Mouse (Mus musculus): Measurements from ENCODE around the gene Cd3d. TPM values are rescaled to one million over a fixed set of nuclear protein-coding genes. Genes with fewer than 3 reads are reported as not detected.

Gene Cd3d
- polyA plus RNA-seq (2015; fragmentation: Nextera tagmentation; extraction: Ambion mirVana) = 0.19 TPM in 1 of 2 replicates, not detected in the other

GRCm38 (mm10) chr9:44981676-44982075 is at the start of gene Cd3d:
Gene Cd3d, plus strand, starts transcription at chr9:44981786.
- Histone ChIP-seq H3K9ac (ENCODE audit: low read length) (no peak within 1 kb of the TSS), H3K9me3 (replicated peaks; ENCODE audit: control insufficient read depth, low read length) (no peaks in the 10 kb centered on the region), H3K36me3 (ENCODE audit: control insufficient read depth, insufficient read depth, low read length) (no peaks in the 10 kb centered on the region), H3K27ac (ENCODE audit: low read length) (no peak within 1 kb of the TSS), H3K4me3 (replicated peaks; ENCODE audit: low read length) (no peak within 1 kb of the TSS), H3K4me2 (ENCODE audit: low read depth, low read length) (no peak within 1 kb of the TSS), H3K4me1 (ENCODE audit: control insufficient read depth, insufficient read depth, low read length) (no peaks in the 10 kb centered on the region), H3K27me3 (ENCODE audit: control insufficient read depth, insufficient read depth, low read length) (no peaks in the 10 kb centered on the region)
- ATAC-seq (ENCODE audit: insufficient read depth, low FRiP score) = no peak
- WGBS = 70% methylated on average over 4 of the region's 4 CpGs

GRCm38 (mm10) chr9:44941756-44942155 is 39.8 kb upstream of the Cd3d start:
- H3K9me3 ChIP-seq (replicated peaks; ENCODE audit: control insufficient read depth, low read length) = no peaks in the 10 kb centered on the region
- H3K27ac ChIP-seq (ENCODE audit: low read length) = no peak overlapping the region
- H3K4me2 ChIP-seq (ENCODE audit: low read depth, low read length) = no peak overlapping the region
- peaks cover 7% of the 10 kb centered on the region; the same call in 1 of the 2 replicates for H3K36me3 ChIP-seq (ENCODE audit: control insufficient read depth, insufficient read depth, low read length)
- no peak overlapping the region for H3K9ac ChIP-seq (ENCODE audit: low read length)
- H3K4me1 ChIP-seq (ENCODE audit: control insufficient read depth, insufficient read depth, low read length) = no peaks in the 10 kb centered on the region
- H3K27me3 ChIP-seq (ENCODE audit: control insufficient read depth, insufficient read depth, low read length) = no peaks in the 10 kb centered on the region
- no peak overlapping the region for H3K4me3 ChIP-seq (replicated peaks; ENCODE audit: low read length)
- 84% methylated on average over 4 of the region's 4 CpGs for WGBS
- no peak for ATAC-seq (ENCODE audit: insufficient read depth, low FRiP score)

DNA sequence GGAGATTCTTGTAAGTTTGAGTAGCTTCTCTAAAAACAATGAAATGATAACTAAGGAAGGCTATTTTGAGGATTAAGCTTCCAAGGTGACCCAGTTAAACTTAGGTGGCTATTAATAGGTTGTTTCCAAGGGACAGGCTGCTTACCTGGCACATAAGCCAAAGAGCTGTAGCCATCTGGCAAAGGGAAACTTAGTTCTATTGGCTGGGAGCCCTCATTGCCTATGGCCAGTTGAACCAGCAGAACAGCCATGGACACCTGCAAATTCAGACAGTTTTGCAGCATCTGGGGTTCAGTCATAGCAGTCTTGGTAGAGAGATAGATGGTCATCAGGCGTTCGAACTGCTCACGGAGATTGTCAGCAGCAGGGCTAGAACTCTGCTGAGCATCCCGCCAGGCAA is 39.2 kb upstream of the Cd3d start:
- Histone ChIP-seq H3K9me3 (replicated peaks; ENCODE audit: control insufficient read depth, low read length) (no peaks in the 10 kb centered on the region), H3K9ac (ENCODE audit: low read length) (no peak overlapping the region), H3K36me3 (ENCODE audit: control insufficient read depth, insufficient read depth, low read length) (peaks cover 10% of the 10 kb centered on the region; the same call in 1 of the 2 replicates), H3K27ac (ENCODE audit: low read length) (no peak overlapping the region), H3K4me1 (ENCODE audit: control insufficient read depth, insufficient read depth, low read length) (no peaks in the 10 kb centered on the region), H3K4me3 (replicated peaks; ENCODE audit: low read length) (no peak overlapping the region), H3K27me3 (ENCODE audit: control insufficient read depth, insufficient read depth, low read length) (no peaks in the 10 kb centered on the region), H3K4me2 (ENCODE audit: low read depth, low read length) (no peak overlapping the region)
- 95% methylated on average over 4 of the region's 4 CpGs for WGBS
- ATAC-seq (ENCODE audit: insufficient read depth, low FRiP score) = no peak

GRCm38 (mm10) chr9:44946185-44946695 is 35.3 kb upstream of the Cd3d start:
- no peaks in the 10 kb centered on the region for H3K27me3 ChIP-seq (ENCODE audit: control insufficient read depth, insufficient read depth, low read length)
- H3K9me3 ChIP-seq (replicated peaks; ENCODE audit: control insufficient read depth, low read length) = no peaks in the 10 kb centered on the region
- peaks cover 9% of the 10 kb centered on the region; the same call in 1 of the 2 replicates for H3K36me3 ChIP-seq (ENCODE audit: control insufficient read depth, insufficient read depth, low read length)
- no peak overlapping the region for H3K4me2 ChIP-seq (ENCODE audit: low read depth, low read length)
- no peaks in the 10 kb centered on the region for H3K4me1 ChIP-seq (ENCODE audit: control insufficient read depth, insufficient read depth, low read length)
- ATAC-seq (ENCODE audit: insufficient read depth, low FRiP score) = no peak
- WGBS = 90% methylated on average over 7 of the region's 7 CpGs
- H3K27ac ChIP-seq (ENCODE audit: low read length) = no peak overlapping the region
- no peak overlapping the region for H3K4me3 ChIP-seq (replicated peaks; ENCODE audit: low read length)
- no peak overlapping the region for H3K9ac ChIP-seq (ENCODE audit: low read length)

GRCm38 (mm10) chr9:44947836-44948235 is 33.8 kb upstream of the Cd3d start:
- no peak overlapping the region for H3K4me2 ChIP-seq (ENCODE audit: low read depth, low read length)
- H3K27ac ChIP-seq (ENCODE audit: low read length) = no peak overlapping the region
- H3K4me3 ChIP-seq (replicated peaks; ENCODE audit: low read length) = no peak overlapping the region
- ATAC-seq (ENCODE audit: insufficient read depth, low FRiP score) = no peak
- H3K27me3 ChIP-seq (ENCODE audit: control insufficient read depth, insufficient read depth, low read length) = no peaks in the 10 kb centered on the region
- H3K9ac ChIP-seq (ENCODE audit: low read length) = no peak overlapping the region
- H3K36me3 ChIP-seq (ENCODE audit: control insufficient read depth, insufficient read depth, low read length) = peaks cover 12% of the 10 kb centered on the region; the same call in 1 of the 2 replicates
- no peaks in the 10 kb centered on the region for H3K9me3 ChIP-seq (replicated peaks; ENCODE audit: control insufficient read depth, low read length)
- H3K4me1 ChIP-seq (ENCODE audit: control insufficient read depth, insufficient read depth, low read length) = no peaks in the 10 kb centered on the region
- 95% methylated on average over 5 of the region's 5 CpGs for WGBS

GRCm38 (mm10) chr9:44954432-44954831 is 27.2 kb upstream of the Cd3d start:
- H3K27ac ChIP-seq (ENCODE audit: low read length) = no peak overlapping the region
- no peak overlapping the region for H3K4me3 ChIP-seq (replicated peaks; ENCODE audit: low read length)
- no peak overlapping the region for H3K4me2 ChIP-seq (ENCODE audit: low read depth, low read length)
- H3K27me3 ChIP-seq (ENCODE audit: control insufficient read depth, insufficient read depth, low read length) = no peaks in the 10 kb centered on the region
- H3K9me3 ChIP-seq (replicated peaks; ENCODE audit: control insufficient read depth, low read length) = no peaks in the 10 kb centered on the region
- peaks cover 7% of the 10 kb centered on the region; the same call in 1 of the 2 replicates for H3K36me3 ChIP-seq (ENCODE audit: control insufficient read depth, insufficient read depth, low read length)
- 92% methylated on average over 3 of the region's 3 CpGs for WGBS
- H3K4me1 ChIP-seq (ENCODE audit: control insufficient read depth, insufficient read depth, low read length) = no peaks in the 10 kb centered on the region
- ATAC-seq (ENCODE audit: insufficient read depth, low FRiP score) = no peak
- H3K9ac ChIP-seq (ENCODE audit: low read length) = no peak overlapping the region

GRCm38 (mm10) chr9:44965126-44965832 is 16.3 kb upstream of the Cd3d start, which contains the start of gene Ube4a:
Gene Ube4a, minus strand, starts transcription at chr9:44965600.
- Histone ChIP-seq H3K9me3 (replicated peaks; ENCODE audit: control insufficient read depth, low read length) (no peaks in the 10 kb centered on the region), H3K27ac (ENCODE audit: low read length) (peak within 1 kb of the TSS; percentile 17), H3K4me2 (ENCODE audit: low read depth, low read length) (peak within 1 kb of the TSS; percentile 98), H3K36me3 (ENCODE audit: control insufficient read depth, insufficient read depth, low read length) (no peaks in the 10 kb centered on the region), H3K4me3 (replicated peaks; ENCODE audit: low read length) (peak within 1 kb of the TSS; percentile 69), H3K9ac (ENCODE audit: low read length) (peak within 1 kb of the TSS; percentile 79), H3K27me3 (ENCODE audit: control insufficient read depth, insufficient read depth, low read length) (no peaks in the 10 kb centered on the region), H3K4me1 (ENCODE audit: control insufficient read depth, insufficient read depth, low read length) (peaks cover 10% of the 10 kb centered on the region)
- peak; percentile 97 for ATAC-seq (ENCODE audit: insufficient read depth, low FRiP score)
- under 1% methylated on average over 39 of the region's 39 CpGs for WGBS

GRCm38 (mm10) chr9:44965833-44966466 is 15.6 kb upstream of the Cd3d start:
- Histone ChIP-seq H3K4me3 (replicated peaks; ENCODE audit: low read length) (peak overlapping the region; percentile 69), H3K9me3 (replicated peaks; ENCODE audit: control insufficient read depth, low read length) (no peaks in the 10 kb centered on the region), H3K27ac (ENCODE audit: low read length) (peak overlapping the region; percentile 17; the same call in 1 of the 2 replicates), H3K4me2 (ENCODE audit: low read depth, low read length) (peak overlapping the region; percentile 87), H3K4me1 (ENCODE audit: control insufficient read depth, insufficient read depth, low read length) (peaks cover 10% of the 10 kb centered on the region), H3K9ac (ENCODE audit: low read length) (peak overlapping the region; percentile 59), H3K27me3 (ENCODE audit: control insufficient read depth, insufficient read depth, low read length) (no peaks in the 10 kb centered on the region), H3K36me3 (ENCODE audit: control insufficient read depth, insufficient read depth, low read length) (no peaks in the 10 kb centered on the region)
- no peak; the same call in 1 of the 2 replicates for ATAC-seq (ENCODE audit: insufficient read depth, low FRiP score)
- WGBS = 10% methylated on average over 10 of the region's 10 CpGs

GRCm38 (mm10) chr9:44966815-44967242 is 14.8 kb upstream of the Cd3d start:
- Histone ChIP-seq H3K27me3 (ENCODE audit: control insufficient read depth, insufficient read depth, low read length) (no peaks in the 10 kb centered on the region), H3K36me3 (ENCODE audit: control insufficient read depth, insufficient read depth, low read length) (no peaks in the 10 kb centered on the region), H3K9ac (ENCODE audit: low read length) (no peak overlapping the region), H3K9me3 (replicated peaks; ENCODE audit: control insufficient read depth, low read length) (no peaks in the 10 kb centered on the region), H3K27ac (ENCODE audit: low read length) (no peak overlapping the region), H3K4me3 (replicated peaks; ENCODE audit: low read length) (no peak overlapping the region), H3K4me1 (ENCODE audit: control insufficient read depth, insufficient read depth, low read length) (peaks cover 10% of the 10 kb centered on the region), H3K4me2 (ENCODE audit: low read depth, low read length) (no peak overlapping the region)
- WGBS = 26% methylated on average over 3 of the region's 3 CpGs
- peak; percentile 45 for ATAC-seq (ENCODE audit: insufficient read depth, low FRiP score)
